In genomic region chr5:122233695-122234094, GRCm38 (mm10) we compare ENCODE assay signal across 13 mouse cellular contexts. TPM values are rescaled to one million over a fixed set of nuclear protein-coding genes. Genes with fewer than 3 reads are reported as not detected.
DNase-seq lines count a peak whose midpoint lies in the region; ATAC-seq lines count a peak whose summit lies in the region.
"Had no signal": no experiment of that assay in that cellular context is flagged by ENCODE, and none has a peak within 500 bp of the region (broad histone marks: within the 10 kb centered on the region; RNA-seq: fewer than 3 reads in every experiment).

No protein-coding gene starts in this region.

- 95% methylated on average over 12 of the region's 12 CpGs for WGBS in forebrain, embryonic 11.5 days
- WGBS in hindbrain, embryonic 12.5 days, result 88% methylated on average over 12 of the region's 12 CpGs

- H3K9me3 ChIP-seq in forebrain, embryonic 11.5 days (ENCODE audit: control insufficient read depth, low read length), result no peaks in the 10 kb centered on the region
- no peaks in the 10 kb centered on the region for H3K9me3 ChIP-seq in hindbrain, embryonic 12.5 days (replicated peaks)
- H3K9me3 ChIP-seq: forebrain, embryonic 12.5 days; heart, embryonic 12.5 days; midbrain, embryonic 12.5 days had no signal

- no peak overlapping the region for H3K27ac ChIP-seq in forebrain, embryonic 11.5 days (ENCODE audit: low read depth, low read length)
- no peak overlapping the region for H3K27ac ChIP-seq in hindbrain, embryonic 12.5 days
- H3K27ac ChIP-seq: forebrain, embryonic 12.5 days; midbrain, embryonic 12.5 days had no signal

- no peaks in the 10 kb centered on the region for H3K36me3 ChIP-seq in forebrain, embryonic 11.5 days (ENCODE audit: control insufficient read depth, insufficient read depth, low read length)
- H3K36me3 ChIP-seq in hindbrain, embryonic 12.5 days, result no peaks in the 10 kb centered on the region
- H3K36me3 ChIP-seq: forebrain, embryonic 12.5 days; heart, embryonic 12.5 days; midbrain, embryonic 12.5 days had no signal

- H3K27me3 ChIP-seq in forebrain, embryonic 11.5 days (ENCODE audit: control insufficient read depth, insufficient read depth, low read length), result no peaks in the 10 kb centered on the region
- H3K27me3 ChIP-seq in hindbrain, embryonic 12.5 days, result no peaks in the 10 kb centered on the region
- H3K27me3 ChIP-seq: forebrain, embryonic 12.5 days; heart, embryonic 12.5 days; midbrain, embryonic 12.5 days had no signal

- no peak overlapping the region for H3K4me2 ChIP-seq in forebrain, embryonic 11.5 days (ENCODE audit: low read depth, low read length, severe bottlenecking)
- no peak overlapping the region for H3K4me2 ChIP-seq in hindbrain, embryonic 12.5 days (replicated peaks)
- H3K4me2 ChIP-seq: forebrain, embryonic 12.5 days; heart, embryonic 12.5 days; midbrain, embryonic 12.5 days had no signal

- peak; percentile 95 for DNase-seq in heart, adult 11 months
- no peak for DNase-seq in heart, adult 9 months (ENCODE audit: low spot score in 2 of 2)
- peak; percentile 79 for DNase-seq in CD4-positive, CD25-positive, alpha-beta regulatory T cell, adult 2 months (ENCODE audit: low read depth, low spot score)
- DNase-seq in lung, postnatal 10 days, result peak; percentile 31
- DNase-seq in spleen, postnatal 36 days (ENCODE audit: low spot score in 2 of 2), result peak; percentile 78 to 80
- no peak for DNase-seq in right cerebral cortex, postnatal 4 days
- no peak for DNase-seq in forebrain, embryonic 11.5 days (ENCODE audit: low spot score)
- DNase-seq: adrenal gland, adult 2 months; kidney, adult 11 months had no signal

- no peak overlapping the region for H3K4me3 ChIP-seq in forebrain, embryonic 11.5 days (ENCODE audit: low read depth, low read length)
- H3K4me3 ChIP-seq in hindbrain, embryonic 12.5 days, result no peak overlapping the region
- H3K4me3 ChIP-seq: forebrain, embryonic 12.5 days; heart, embryonic 12.5 days; midbrain, embryonic 12.5 days had no signal

- ATAC-seq in forebrain, embryonic 11.5 days (replicated peaks; ENCODE audit: low FRiP score), result no peak
- ATAC-seq in hindbrain, embryonic 12.5 days (ENCODE audit: low FRiP score), result no peak

- H3K9ac ChIP-seq in forebrain, embryonic 11.5 days (ENCODE audit: low read length), result no peak overlapping the region
- H3K9ac ChIP-seq in hindbrain, embryonic 12.5 days, result no peak overlapping the region
- H3K9ac ChIP-seq: forebrain, embryonic 12.5 days; heart, embryonic 12.5 days; midbrain, embryonic 12.5 days had no signal

- H3K4me1 ChIP-seq in forebrain, embryonic 11.5 days (replicated peaks; ENCODE audit: control insufficient read depth, insufficient read depth, low read length), result no peaks in the 10 kb centered on the region
- peaks cover 15% of the 10 kb centered on the region for H3K4me1 ChIP-seq in hindbrain, embryonic 12.5 days

RNA-seq across cellular contexts. Expression of gene Hvcn1, which starts 27.1 kb away (rescaled TPM):
- polyA plus RNA-seq in forebrain, embryonic 11.5 days (2014; fragmentation: Nextera tagmentation; extraction: Ambion mirVana), result 8.6 and 11.1 TPM in 2 replicates
- polyA plus RNA-seq in hindbrain, embryonic 12.5 days (2016; fragmentation: Nextera tagmentation; extraction: Ambion mirVana), result 6.5 and 6.7 TPM in 2 replicates

RNA-seq across cellular contexts. Expression of gene Tctn1, which starts 30.6 kb away (rescaled TPM):
- 5.2 and 7.5 TPM in 2 replicates for polyA plus RNA-seq in forebrain, embryonic 11.5 days (2014; fragmentation: Nextera tagmentation; extraction: Ambion mirVana)
- 7.5 and 7.7 TPM in 2 replicates for polyA plus RNA-seq in hindbrain, embryonic 12.5 days (2016; fragmentation: Nextera tagmentation; extraction: Ambion mirVana)

RNA-seq across cellular contexts. Expression of gene Pptc7, which starts 50.5 kb away (rescaled TPM):
- 9.1 and 9.8 TPM in 2 replicates for polyA plus RNA-seq in forebrain, embryonic 11.5 days (2014; fragmentation: Nextera tagmentation; extraction: Ambion mirVana)
- polyA plus RNA-seq in hindbrain, embryonic 12.5 days (2016; fragmentation: Nextera tagmentation; extraction: Ambion mirVana), result 10.8 and 11.1 TPM in 2 replicates

Comparison
In these comparisons a context has a peak if more than half of its experiments do, and no peak if none do; other contexts are left out.
1. DNase-seq: peak in heart, adult 11 months (single experiment), CD4-positive, CD25-positive, alpha-beta regulatory T cell, adult 2 months (single experiment), lung, postnatal 10 days (single experiment) and spleen, postnatal 36 days (2 of 2); none in heart, adult 9 months (0 of 2), right cerebral cortex, postnatal 4 days (single experiment) and forebrain, embryonic 11.5 days (single experiment).